Mouse (Mus musculus) mature B cell (primary cell): ENCODE results near the gene Cdon.

Experiments used
- in situ Hi-C: fragments of 300-500 bp; cut with MboI; formaldehyde crosslinking; loops from 2 replicates; pipeline ENCODE4 v1.14.3; 2019

The Cdon gene

DNA sequence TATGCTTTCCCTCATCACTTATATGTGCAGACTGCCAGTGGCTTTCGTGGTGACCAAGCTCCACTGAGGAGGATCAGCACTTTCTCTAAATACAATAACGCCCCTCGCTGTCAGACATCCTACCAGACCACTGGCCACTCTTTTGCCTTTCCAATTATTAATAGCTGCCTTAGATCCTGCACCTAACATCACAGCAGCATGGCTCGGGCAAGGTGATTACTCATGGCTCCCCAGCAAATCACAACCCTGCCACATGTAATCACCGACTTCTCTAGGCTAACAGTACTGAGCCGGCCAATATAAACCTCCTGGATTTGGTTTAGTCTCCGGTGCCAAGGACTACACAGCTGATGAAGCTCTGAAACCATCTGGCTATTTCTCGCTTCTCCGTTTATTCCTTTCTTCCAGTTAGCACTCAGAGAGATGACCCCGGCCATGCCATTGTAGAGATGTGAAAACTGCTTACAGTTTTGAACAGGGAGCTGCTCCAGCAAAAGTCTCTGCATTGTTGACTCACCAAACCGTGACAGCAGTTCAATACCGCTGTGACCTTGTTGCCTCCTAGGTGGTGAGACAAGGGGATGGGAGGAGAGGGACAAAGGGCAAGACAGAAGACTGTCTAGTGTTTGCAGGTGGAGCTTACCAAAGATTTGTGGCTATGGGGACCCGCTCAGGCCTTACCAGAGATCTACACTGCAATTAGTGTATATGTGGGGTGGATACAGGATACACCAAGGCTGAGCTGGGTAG lies 118.2 kb downstream of the Cdon start:
- in situ Hi-C loops, result no loop called here

DNA sequence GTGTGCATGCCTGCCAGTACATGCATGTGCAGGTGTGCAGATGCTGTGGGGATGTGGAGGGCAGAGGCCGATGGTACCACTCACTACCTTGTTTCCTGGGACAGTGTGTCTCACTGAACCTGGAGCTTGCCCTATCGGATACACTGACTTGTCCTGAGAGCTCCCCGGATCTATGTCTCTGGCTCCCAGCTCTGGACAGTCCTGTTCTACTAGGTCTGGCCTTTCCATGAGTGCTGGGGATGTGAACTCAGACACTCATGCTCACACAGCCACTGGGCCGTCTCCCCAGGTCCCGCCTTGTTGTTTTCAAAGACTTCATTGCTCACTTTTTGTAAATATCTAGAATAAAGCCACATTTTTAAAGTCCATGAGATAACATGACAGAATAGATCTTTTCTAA lies 120.1 kb downstream of the Cdon start:
- in situ Hi-C loops, result loop anchor here (5.0 kb wide), 1 partner anchor 259 kb away; no protein-coding TSS in a partner anchor

DNA sequence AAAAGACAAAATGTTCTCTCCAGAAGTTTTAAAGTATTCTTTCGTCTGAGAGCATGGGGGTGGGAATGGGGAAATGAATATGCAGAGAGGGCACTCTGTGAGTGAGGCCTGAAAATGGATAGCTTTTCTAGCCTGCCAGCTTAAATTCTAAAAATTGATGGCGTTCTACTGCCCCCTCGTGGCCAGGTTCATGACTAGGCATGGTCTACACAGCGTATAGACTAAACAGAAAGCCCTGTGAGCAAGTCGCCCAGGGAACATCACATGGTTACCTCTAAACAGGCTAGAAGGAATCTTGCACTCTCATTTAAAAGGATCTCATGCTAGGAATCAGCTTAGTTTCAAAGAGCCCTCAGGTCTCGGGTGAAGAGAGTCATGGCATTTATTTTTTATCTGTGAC lies 120.6 kb downstream of the Cdon start:
- in situ Hi-C loops, result loop anchor here (5.0 kb wide), 1 partner anchor 259 kb away; no protein-coding TSS in a partner anchor

DNA sequence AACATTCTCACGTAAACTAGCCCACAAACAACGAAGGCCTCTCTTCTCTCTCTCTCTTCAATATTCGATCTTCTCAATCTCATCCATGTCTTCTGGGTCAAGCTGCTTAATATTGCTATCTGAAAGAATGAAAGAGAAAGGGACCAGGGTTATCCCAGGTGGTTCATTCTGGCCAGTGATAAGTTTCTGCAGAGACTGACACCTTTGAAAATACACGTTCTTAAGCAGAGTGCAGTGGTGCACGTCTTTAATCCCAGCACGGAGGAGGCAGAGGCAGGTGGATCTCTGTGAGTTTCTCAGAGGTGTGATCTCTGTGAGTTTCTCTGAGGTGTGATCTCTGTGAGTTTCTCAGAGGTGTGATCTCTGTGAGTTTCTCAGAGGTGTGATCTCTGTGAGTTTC lies 121.0 kb downstream of the Cdon start:
- in situ Hi-C loops, result loop anchor here (5.0 kb wide), 1 partner anchor 260 kb away; no protein-coding TSS in a partner anchor

DNA sequence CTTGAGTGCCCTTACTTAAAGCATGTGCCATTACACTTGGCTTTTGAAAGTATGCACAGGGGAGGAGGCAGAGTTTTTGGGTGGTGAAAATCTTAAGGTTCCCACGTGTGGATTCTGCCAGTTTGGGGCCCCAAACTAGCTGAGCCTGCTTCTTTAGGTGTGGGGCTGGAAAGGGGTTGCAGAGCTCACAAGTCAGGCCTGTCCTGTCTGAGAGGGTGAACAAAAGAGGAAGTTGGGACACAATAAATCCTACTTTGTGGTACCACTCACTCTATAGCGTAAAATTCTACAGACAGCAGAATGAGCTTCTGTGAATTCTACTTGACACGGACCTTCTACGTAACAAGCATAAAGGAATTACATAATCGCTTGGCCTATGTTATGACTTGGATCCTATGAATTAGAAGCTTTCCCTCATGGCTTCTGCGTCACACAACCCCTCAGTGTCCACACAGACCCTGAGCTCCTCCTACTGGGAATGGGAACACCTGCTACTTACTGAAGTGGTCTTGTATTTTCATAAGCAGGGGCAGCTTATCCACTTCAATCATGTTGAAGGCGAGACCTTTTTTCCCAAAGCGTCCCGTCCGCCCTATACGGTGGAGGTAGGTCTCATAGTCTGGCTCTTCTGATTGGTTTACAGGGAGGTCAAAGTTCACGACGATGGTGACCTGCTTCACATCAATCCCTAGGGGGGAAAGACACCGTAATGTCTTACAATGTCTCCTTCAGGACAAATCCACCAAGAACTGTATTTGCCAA lies 122.4 kb downstream of the Cdon start:
- in situ Hi-C loops, result loop anchor here (5.0 kb wide), 1 partner anchor 261 kb away; no protein-coding TSS in a partner anchor

DNA sequence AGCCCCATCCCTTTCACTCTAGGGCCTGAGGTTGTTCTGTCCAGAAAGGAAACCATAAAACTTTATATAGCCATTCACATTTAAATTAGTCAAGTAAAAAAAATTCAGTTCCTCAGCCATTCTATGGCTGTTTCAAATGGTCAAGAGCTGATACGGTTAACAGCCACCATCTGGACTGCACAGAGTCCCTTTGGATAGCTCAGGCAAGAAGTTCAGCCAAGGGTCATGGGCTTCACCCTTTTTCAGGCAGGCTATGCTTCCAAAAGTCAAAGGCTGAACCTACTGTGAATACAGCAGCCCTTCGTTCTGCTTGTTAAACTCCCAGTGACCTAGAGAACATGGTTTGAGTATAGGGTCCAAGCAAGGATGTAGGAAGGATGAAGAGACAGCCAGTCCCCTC lies 123.7 kb downstream of the Cdon start:
- in situ Hi-C loops, result loop anchor here (5.0 kb wide), 1 partner anchor 262 kb away; no protein-coding TSS in a partner anchor

DNA sequence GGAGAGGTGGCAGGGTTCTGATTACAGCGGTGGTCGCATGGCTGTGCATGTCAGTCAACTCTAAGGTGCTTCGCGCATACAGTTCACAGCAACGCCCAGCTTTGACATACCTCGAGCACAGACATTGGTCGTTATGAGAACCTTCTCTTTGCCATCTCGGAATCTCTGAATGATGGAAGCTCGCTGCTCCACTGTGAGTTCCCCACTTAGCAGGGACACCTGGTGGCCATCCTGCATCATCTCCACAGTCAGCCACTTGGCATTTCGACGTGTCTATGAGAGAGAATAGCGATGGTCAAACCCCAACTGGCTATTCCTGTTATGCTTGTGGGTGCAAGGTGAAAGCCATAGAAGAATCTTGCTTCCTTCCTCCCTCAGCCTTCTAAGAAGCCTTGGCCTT lies 124.8 kb downstream of the Cdon start:
- in situ Hi-C loops, result no loop called here

DNA sequence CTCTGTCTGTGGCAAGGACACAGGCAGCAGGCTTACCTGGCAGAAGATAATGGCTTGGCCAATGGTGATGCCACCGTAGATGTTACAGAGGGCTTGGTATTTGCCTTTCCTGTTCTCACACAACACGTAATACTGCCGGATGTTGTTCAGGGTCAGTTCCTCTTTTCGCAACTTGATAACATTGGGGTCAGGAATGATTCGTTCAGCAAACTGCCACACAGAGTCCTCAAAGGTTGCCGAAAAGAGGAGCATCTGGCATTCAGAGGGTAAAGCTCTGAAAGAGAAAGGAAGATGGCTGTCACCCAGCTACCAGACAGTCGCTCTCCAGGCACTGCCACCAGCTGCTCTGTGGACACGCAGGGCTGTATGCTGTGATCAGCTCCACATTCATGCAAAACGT lies 125.8 kb downstream of the Cdon start:
- in situ Hi-C loops, result no loop called here

DNA sequence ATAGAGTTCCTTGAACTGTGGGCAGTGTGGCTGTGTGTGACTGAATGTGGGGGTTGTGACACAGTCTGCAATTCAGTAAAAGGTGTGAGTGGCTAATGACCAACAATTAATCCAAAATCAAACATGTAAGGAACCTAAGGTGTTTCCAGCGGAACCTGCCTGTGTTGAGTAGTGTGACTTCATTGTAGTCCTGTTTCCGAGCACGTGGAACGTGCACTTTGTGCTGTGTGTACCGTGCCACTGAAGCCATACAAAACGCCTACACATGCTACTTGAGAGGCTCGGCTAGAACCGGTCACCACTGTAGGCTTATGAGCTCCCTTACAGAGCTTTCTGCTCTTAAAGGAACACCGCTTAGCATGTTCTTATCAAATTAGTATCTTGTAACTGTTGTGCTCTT lies 127.5 kb downstream of the Cdon start:
- in situ Hi-C loops, result no loop called here

DNA sequence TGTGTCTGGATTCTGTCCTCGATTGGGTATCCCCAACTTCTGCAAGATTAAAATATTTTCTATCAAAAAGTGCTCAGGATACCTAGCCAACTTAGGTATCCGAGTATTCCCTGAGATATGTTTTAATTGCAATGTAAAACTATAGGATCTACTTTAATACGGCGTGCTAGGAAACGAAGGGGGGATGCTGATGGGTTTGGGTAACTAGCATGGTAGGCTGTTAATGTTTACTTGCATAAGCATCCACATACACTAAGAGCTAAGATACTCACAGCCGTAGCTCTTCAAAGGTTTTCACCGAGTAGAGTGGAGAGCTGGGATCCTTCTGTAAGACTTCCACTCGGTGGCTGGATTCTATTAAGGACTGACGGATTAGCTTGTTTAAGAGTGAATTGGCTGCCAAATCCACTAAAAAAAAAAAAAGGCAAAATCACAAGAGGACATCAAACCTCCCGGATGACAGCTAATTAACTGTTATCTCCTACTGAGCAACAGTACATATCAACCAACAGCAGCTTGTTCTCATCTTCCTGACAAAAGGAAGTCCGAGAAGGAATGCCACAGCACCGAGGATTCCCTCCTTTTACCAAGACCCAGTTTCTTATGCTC lies 135.7 kb downstream of the Cdon start:
- in situ Hi-C loops, result loop anchor here (25.0 kb wide), 1 partner anchor 1181 kb away; the partner anchor contains the start of gene Chek1
